Mouse (Mus musculus) heart, postnatal 36 days (tissue): Measurements from ENCODE around the gene Gm20388. TPM values are rescaled to one million over a fixed set of nuclear protein-coding genes. Genes with fewer than 3 reads are reported as not detected.
A peak's percentile ranks its signal among the peaks of the same experiment; 100 is the strongest.
"Not testable (repeated sequence)": the region's sequence is repeated elsewhere in the genome, so short reads cannot be mapped to it uniquely, and the experiment has no call there.

Experiments used
- DNase-seq, 2 experiments: peaks; one replicate each; pipeline ENCODE4 v3.0.0; 2021 to 2022
- intact Hi-C: fragments of 180-260 bp; cut with DNase I; formaldehyde crosslinking; loops from one replicate; pipeline ENCODE4 v1.15.1; 2025
- total RNA-seq, 2 experiments: library from RNA; stranded (reverse); gene quantifications; 2 replicates each; pipeline ENCODE4 v1.2.3; 2021

The Gm20388 gene
- total RNA-seq, 2 experiments from 2014 or later = 3.5 to 4.9 TPM

- no peak for DNase-seq
- intact Hi-C loops = no loop called here
Measured at GRCm38 (mm10) chr8:122322792-122323191, 2412.2 kb downstream of the Gm20388 start.

DNA sequence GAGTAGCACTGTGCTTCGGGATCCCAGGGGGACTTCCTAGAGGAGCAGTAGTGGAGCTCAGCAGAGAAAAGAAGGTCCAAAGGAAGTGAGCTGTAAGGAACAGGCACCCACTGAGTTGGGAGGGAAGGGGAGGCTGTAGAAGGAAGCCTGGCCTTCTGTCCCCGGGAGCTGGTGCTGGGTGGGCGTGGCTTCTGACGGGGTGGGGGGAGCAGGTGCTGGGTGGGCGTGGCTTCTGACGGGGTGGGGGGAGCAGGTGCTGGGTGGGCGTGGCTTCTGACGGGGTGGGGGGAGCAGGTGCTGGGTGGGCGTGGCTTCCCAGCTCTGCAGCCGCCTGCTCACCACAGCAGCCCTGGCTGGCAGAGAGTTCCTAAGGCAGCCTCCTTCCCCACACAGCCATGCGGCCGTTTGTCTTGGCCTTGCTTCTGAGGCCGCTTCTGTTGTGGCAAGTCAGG, 2413.3 kb downstream of the Gm20388 start:
- not testable (repeated sequence) for DNase-seq

GRCm38 (mm10) chr8:122325196-122325595, 2414.6 kb downstream of the Gm20388 start:
- intact Hi-C loops = no loop called here
- DNase-seq = no peak

More for the DNA sequence above, 2413.3 kb downstream of the Gm20388 start:
- intact Hi-C loops = not testable (repeated sequence)

GRCm38 (mm10) chr8:122326114-122326542, 2415.5 kb downstream of the Gm20388 start:
- DNase-seq = no peak
- intact Hi-C loops = no loop called here

DNA sequence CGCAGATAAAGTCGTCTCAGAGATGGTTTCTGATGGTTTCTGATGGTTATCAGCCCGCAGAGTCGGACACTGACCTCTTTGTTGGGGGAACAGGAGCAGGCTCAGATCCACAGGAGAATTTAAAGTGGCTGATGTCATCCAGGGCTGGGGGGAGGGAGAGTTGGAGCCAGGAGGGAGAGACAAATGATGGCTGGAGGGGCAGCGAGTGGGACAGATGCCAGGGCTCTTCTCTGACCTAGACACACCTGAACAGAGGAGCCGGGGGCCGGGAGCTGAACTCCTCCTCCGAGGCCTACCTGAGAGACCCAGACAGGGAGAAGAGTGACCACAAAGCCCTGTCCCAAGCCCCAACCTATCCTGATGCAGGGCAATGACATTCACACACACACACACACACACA, 2418.4 kb downstream of the Gm20388 start:
- no peak for DNase-seq
- intact Hi-C loops = no loop called here

DNA sequence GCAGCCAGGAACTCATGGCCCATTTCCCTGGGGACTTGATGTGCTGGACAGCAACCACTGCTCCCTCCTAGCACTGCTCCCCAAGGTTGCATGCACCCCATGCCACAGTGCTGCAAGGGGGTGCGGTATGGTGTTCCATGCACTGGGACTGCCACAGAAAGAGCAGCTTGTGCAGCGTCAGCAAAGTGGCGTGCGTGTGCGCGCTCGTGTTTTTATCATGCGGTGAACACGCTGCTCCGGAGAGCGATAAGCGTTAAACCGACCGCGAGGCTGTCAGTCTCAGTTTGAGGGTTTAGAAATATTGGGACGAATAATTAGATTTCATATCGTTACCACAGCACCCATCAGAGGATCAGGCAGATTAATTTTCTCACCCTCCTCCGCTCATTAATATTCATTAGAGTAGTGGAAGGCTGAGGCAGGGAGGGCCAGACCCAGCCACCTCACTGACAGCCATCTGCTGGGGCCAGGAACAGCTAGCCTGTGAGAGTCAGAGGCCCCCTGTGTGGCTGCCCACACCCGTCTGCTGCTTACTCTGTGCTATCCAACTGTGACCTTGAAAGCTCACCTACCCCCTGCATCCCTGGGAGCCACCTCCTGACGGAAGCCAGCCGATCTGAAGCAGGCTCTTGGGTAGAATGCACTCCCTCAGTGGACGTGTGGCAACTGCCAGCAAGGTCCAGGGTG, 2419.1 kb downstream of the Gm20388 start:
- intact Hi-C loops = loop anchor here (5.0 kb wide), 1 partner anchor 352 kb away; no protein-coding TSS in a partner anchor
- no peak for DNase-seq

- intact Hi-C loops = loop anchor here (5.0 kb wide), 1 partner anchor 353 kb away; no protein-coding TSS in a partner anchor
- DNase-seq = no peak
Measured at GRCm38 (mm10) chr8:122330446-122331133, 2419.9 kb downstream of the Gm20388 start.

GRCm38 (mm10) chr8:122331134-122331523, 2420.5 kb downstream of the Gm20388 start:
- intact Hi-C loops = loop anchor here (5.0 kb wide), 1 partner anchor 354 kb away; no protein-coding TSS in a partner anchor
- peak; percentile 64 to 69 for DNase-seq

DNA sequence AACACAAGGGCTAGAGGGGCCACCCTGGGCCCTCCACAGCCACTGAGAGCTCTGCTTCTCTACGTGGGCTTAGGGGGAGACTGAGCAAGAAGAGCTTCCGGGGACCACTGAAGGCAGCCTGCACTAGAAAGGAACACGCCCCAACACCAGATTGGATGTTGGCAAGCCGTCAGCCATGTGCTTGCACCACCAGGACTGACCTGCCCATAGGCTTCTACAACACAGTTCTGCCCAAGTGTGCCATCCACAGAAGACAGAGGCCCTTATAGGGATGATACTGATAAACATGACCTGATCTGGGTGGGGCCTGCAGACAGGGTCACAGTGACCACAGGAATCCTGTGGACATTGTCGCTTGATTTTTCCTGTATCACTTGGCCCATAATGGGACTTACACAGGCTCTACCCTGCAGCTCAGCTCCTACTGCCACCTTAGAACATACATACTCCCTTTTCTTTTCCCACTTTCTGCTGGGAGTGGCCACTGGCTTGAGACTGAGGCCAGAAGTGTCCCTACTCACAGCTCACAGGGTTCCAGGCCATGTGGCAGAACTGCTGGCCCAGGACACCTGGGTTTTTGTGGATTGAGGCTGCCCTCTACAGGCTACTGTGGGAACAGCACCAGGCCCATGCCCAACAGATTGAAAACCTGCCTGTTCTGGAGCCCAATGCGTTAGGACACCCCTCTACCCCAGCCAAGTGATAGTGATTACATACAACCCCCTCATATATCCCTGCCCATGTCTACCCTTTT, 2422.3 kb downstream of the Gm20388 start:
- DNase-seq = peak; percentile 92 to 94
- intact Hi-C loops = loop anchor here (1.0 to 5.0 kb wide), 2 partner anchors 60 to 356 kb away; no protein-coding TSS in a partner anchor

DNA sequence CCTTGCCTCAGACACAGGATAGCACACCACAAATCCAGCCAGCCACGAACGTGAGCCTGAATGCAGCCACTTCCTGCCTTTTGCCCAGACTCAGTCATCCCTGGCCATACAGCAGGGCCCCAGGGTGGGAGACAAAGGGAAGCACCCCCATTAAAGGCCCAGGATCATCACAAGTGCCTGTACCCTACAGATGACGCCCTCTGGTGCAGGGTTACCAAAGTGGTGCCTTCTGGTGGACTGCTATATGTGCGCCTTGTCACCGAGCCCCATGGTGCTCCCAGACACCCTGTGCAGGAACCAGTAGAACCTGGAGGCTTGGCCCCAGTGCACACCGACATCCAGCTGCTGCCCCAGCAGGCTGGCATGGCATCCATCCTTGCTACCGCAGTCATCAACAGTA, 2422.9 kb downstream of the Gm20388 start:
- no peak for DNase-seq
- intact Hi-C loops = loop anchor here (1.0 to 5.0 kb wide), 2 partner anchors 60 to 356 kb away; no protein-coding TSS in a partner anchor

GRCm38 (mm10) chr8:122334791-122335490, 2424.3 kb downstream of the Gm20388 start:
- DNase-seq = no peak
- intact Hi-C loops = loop anchor here (5.0 kb wide), 1 partner anchor 358 kb away; no protein-coding TSS in a partner anchor

DNA sequence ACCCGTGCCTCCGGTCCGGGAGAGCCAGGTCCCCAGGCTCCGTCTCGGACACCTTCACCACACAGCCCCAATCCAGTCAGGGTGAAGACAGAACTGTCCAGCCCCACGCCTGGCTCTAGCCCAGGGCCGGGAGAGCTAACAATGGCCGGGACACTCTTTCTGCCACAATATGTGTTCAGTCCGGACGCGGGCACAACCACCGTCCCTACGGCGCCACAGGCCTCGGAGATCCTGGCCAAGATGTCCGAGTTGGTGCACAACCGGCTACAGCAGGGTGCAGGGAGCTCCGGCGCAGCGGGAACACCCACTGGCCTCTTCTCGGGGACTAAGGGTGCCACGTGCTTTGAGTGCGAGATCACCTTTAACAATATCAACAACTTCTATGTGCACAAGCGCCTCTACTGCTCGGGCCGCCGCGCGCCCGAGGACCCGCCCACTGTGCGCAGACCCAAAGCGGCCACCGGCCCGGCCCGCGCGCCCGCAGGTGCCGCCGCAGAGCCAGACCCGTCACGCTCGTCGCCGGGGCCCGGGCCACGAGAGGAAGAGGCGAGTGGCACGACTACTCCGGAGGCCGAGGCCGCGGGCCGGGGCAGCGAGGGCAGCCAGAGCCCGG, 2425.1 kb downstream of the Gm20388 start:
- intact Hi-C loops = no loop called here

GRCm38 (mm10) chr8:122336251-122336910, 2425.7 kb downstream of the Gm20388 start:
- intact Hi-C loops = no loop called here
- no peak for DNase-seq

More for the DNA sequence above, 2425.1 kb downstream of the Gm20388 start:
- DNase-seq = no peak

- intact Hi-C loops = no loop called here
- no peak for DNase-seq
Measured at GRCm38 (mm10) chr8:122338852-122339251, 2428.2 kb downstream of the Gm20388 start.

- intact Hi-C loops = no loop called here
Measured at GRCm38 (mm10) chr8:122340761-122341160, 2430.1 kb downstream of the Gm20388 start.

DNA sequence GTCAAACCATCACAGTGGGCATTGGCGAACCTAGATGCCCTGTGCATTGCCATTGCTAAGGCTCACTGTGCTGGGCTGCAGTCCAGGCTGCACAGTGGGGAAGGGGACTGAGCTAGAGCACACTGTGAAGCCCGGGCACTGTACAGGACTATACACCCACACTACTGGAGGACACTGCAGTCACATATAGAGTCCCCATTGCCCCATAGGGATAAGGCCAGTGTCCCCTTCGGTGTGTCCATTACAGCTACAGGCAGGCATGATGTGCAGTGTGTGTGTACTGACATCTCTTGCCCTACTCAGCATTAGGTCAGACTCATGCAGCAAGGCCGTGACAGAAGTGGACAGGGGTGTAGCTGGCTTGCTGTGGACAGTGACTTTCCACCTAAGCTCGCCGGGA, 2431.1 kb downstream of the Gm20388 start:
- DNase-seq = no peak
- intact Hi-C loops = loop anchor here (2.0 kb wide), 1 partner anchor 27 kb away; no protein-coding TSS in a partner anchor

More at GRCm38 (mm10) chr8:122340761-122341160, 2430.1 kb downstream of the Gm20388 start:
- DNase-seq = no peak

DNA sequence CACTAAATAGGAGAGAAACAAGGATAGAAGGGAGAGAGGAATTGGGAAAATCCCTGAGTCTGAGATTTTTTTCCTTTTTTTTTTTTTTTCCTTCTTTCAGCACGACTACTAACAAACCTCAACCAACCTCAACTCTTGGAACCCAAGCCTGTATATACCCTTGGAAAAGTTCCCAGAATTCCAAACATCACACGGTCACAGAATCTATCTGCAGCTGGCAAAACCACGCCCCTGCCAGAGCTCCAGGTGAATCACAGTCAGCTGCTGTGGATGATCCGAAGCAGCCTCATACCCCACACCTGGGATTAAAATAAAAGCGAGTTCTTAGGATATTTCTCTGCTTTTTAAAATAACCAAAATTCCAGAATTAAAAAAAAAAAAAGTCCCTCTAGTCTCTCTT, 2431.7 kb downstream of the Gm20388 start:
- no peak for DNase-seq
- intact Hi-C loops = loop anchor here (2.0 kb wide), 1 partner anchor 26 kb away; no protein-coding TSS in a partner anchor

DNA sequence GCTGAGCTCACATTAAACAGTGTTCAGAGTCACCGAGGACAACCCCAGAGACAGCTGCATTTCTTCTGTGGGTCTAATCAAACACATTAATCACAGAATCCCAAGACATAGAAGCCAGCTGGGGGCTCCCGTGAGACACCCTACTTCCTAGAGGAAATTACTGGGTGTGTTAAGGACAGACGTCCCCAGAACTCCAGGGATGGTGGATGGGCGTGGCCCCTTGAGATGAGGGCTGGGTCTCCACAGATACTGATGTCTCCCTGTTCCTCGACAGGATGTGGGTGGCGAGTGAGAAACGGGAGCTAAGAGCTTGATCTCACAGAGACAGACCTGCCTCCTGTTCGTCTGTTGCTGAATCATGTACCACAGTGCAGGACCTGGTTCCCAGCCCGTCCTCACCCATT, 2432.2 kb downstream of the Gm20388 start:
- intact Hi-C loops = loop anchor here (2.0 kb wide), 1 partner anchor 26 kb away; no protein-coding TSS in a partner anchor
- peak; percentile 45 to 53 for DNase-seq

DNA sequence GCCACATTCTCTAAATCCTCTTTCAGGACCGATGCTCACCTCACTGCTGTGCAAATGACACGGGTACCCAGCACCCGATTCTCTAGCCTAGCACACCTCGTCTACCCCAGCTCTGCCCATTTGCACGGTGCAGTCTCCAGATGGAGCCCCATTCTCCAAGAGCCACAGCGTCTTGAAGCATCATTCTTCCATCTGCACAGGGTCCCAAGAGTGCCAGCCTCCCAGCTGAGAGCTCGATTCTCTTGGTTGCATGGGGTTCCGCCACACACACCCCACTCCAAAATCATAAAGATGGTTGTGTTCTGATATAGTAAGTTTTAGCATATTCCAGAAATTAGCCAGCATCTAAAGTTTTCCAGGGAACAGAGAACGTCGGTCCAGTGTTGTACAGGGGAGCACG, 2432.7 kb downstream of the Gm20388 start:
- intact Hi-C loops = loop anchor here (2.0 kb wide), 1 partner anchor 25 kb away; no protein-coding TSS in a partner anchor
- no peak for DNase-seq
